Mouse (Mus musculus): Measurements from ENCODE around the gene Hspb1.

DNA sequence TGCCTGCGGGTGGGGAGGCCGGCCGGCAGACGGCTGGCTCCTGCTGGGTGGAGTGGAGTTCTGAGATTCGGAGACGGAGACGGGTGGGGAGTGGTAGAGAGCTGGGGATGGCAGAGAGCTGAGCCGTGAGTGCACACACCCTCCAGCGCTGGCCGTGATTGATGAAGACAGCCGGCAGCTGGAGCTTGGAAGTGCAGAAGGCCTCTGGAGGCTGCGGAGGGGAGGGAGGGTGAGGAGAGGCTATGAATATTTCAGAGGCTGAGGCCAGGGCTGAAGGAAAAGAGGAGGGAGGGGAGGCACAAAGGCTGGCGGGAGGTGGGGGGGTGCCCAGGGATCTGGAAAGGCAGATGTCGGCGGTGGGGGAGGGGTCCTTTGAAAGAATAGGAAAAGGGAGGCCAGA is 36.7 kb upstream of the Hspb1 start:
- no peak for TF ChIP-seq TAL1 (IDR thresholded peaks at IDR 0.05; ENCODE audit: low read length)
- TF ChIP-seq GATA1 (IDR thresholded peaks at IDR 0.05; ENCODE audit: low read length): no peak
